9 mouse cellular contexts compared by ENCODE assay signal in genomic region chr1:153506266-153506665, GRCm38 (mm10). TPM values are rescaled to one million over a fixed set of nuclear protein-coding genes. Genes with fewer than 3 reads are reported as not detected.
DNase-seq lines count a peak whose midpoint lies in the region; ATAC-seq lines count a peak whose summit lies in the region.
"Had no signal": no experiment of that assay in that cellular context is flagged by ENCODE, and none has a peak within 500 bp of the region (broad histone marks: within the 10 kb centered on the region; RNA-seq: fewer than 3 reads in every experiment).

No protein-coding gene starts in this region.

- no peak for ATAC-seq in frontal cortex, adult (ENCODE audit: low TSS enrichment)

- peak; percentile 17 to 46 for DNase-seq in frontal cortex, adult 2 months (ENCODE audit: extremely low spot score in 1 of 2, low spot score in 1 of 2)
- DNase-seq in left cerebral cortex, postnatal 10 days (ENCODE audit: extremely low spot score in 1 of 2, low spot score in 2 of 2): peak; percentile 44 to 55
- no peak for DNase-seq in left cerebral cortex, adult 11 months (ENCODE audit: low spot score)
- DNase-seq in adrenal gland, postnatal 36 days: peak; percentile 38 to 73
- DNase-seq in layer of hippocampus, postnatal 14 days (ENCODE audit: low spot score in 2 of 2): peak; percentile 32 to 72
- no peak for DNase-seq in spleen, postnatal 4 days (ENCODE audit: low spot score in 2 of 2)
- DNase-seq in gastrocnemius, postnatal 36 days: no peak

- intact Hi-C loops in left cerebral cortex, postnatal 10 days (cut with DNase I): no loop called here
- intact Hi-C loops in gastrocnemius, postnatal 36 days (cut with DNase I): no loop called here

RNA-seq across cellular contexts. Expression of gene Dhx9, which starts 18.8 kb away (rescaled TPM):
- 56.1 and 62.4 TPM in 2 replicates for polyA plus RNA-seq in frontal cortex, adult 2 months (2012; rRNA removed)
- total RNA-seq in left cerebral cortex, postnatal 10 days (2021): 100 to 1,000 TPM; 127 to 134 TPM
- total RNA-seq in adrenal gland, postnatal 36 days (2021): 100 to 1,000 TPM; 117 to 119 TPM
- 100 to 1,000 TPM; 121 to 125 TPM for total RNA-seq in layer of hippocampus, postnatal 14 days (2021)
- 10 to 100 TPM; 24.7 to 29.1 TPM for total RNA-seq in gastrocnemius, postnatal 36 days (2021)

RNA-seq across cellular contexts. Expression of gene Npl, which starts 43.6 kb away (rescaled TPM):
- polyA plus RNA-seq in frontal cortex, adult 2 months (2012; rRNA removed): 3.5 and 4.6 TPM in 2 replicates
- total RNA-seq in left cerebral cortex, postnatal 10 days (2021): 1 to 10 TPM; 5.8 to 5.9 TPM
- total RNA-seq in adrenal gland, postnatal 36 days (2021): 1 to 10 TPM; 4.2 to 7.6 TPM
- total RNA-seq in layer of hippocampus, postnatal 14 days (2021): 1 to 10 TPM; 6.0 to 6.4 TPM
- 1 to 10 TPM; 1.7 to 1.9 TPM for total RNA-seq in gastrocnemius, postnatal 36 days (2021)
- total RNA-seq: neutrophil, adult 5-6 weeks had no signal

Comparison
In these comparisons a context has a peak if more than half of its experiments do, and no peak if none do; other contexts are left out.
1. DNase-seq: peak in frontal cortex, adult 2 months (2 of 2), left cerebral cortex, postnatal 10 days (2 of 2), adrenal gland, postnatal 36 days (2 of 2) and layer of hippocampus, postnatal 14 days (2 of 2); none in left cerebral cortex, adult 11 months (single experiment), spleen, postnatal 4 days (0 of 2) and gastrocnemius, postnatal 36 days (0 of 2).